Mouse (Mus musculus): Measurements from ENCODE around the gene Olfr1391. TPM values are rescaled to one million over a fixed set of nuclear protein-coding genes. Genes with fewer than 3 reads are reported as not detected.

The Olfr1391 gene
- polyA plus RNA-seq, 1 experiment from 2014 or later, result not detected

Other genes with a start within 250 kb of the Olfr1391 start
- 2.0 and 2.3 TPM in 2 replicates for gene Ifi47, start 246.2 kb upstream of the Olfr1391 start, polyA plus RNA-seq (2015; fragmentation: Nextera tagmentation; extraction: Ambion mirVana)
- 0.14 TPM in 1 of 2 replicates, not detected in the other for gene Olfr1396, start 207.9 kb upstream of the Olfr1391 start, polyA plus RNA-seq (2015; fragmentation: Nextera tagmentation; extraction: Ambion mirVana)
- gene Olfr1395, start 180.5 kb upstream of the Olfr1391 start, polyA plus RNA-seq (2015; fragmentation: Nextera tagmentation; extraction: Ambion mirVana), result not detected in 2 replicates
- gene Olfr1394, start 168.4 kb upstream of the Olfr1391 start, polyA plus RNA-seq (2015; fragmentation: Nextera tagmentation; extraction: Ambion mirVana), result not detected in 2 replicates
- 1.7 and 2.5 TPM in 2 replicates for gene Btnl9, start 135.6 kb upstream of the Olfr1391 start, polyA plus RNA-seq (2015; fragmentation: Nextera tagmentation; extraction: Ambion mirVana)
- 31.0 and 34.2 TPM in 2 replicates for gene Zfp62, start 119.5 kb upstream of the Olfr1391 start, polyA plus RNA-seq (2015; fragmentation: Nextera tagmentation; extraction: Ambion mirVana)
- gene Mgat1, start 78.6 kb upstream of the Olfr1391 start, polyA plus RNA-seq (2015; fragmentation: Nextera tagmentation; extraction: Ambion mirVana), result 59.3 and 59.9 TPM in 2 replicates
- not detected in 2 replicates for gene Olfr1393, start 44.4 kb upstream of the Olfr1391 start, polyA plus RNA-seq (2015; fragmentation: Nextera tagmentation; extraction: Ambion mirVana)
- 0.06 TPM in 1 of 2 replicates, not detected in the other for gene Olfr1392, start 37.5 kb upstream of the Olfr1391 start, polyA plus RNA-seq (2015; fragmentation: Nextera tagmentation; extraction: Ambion mirVana)
- not detected in 2 replicates for gene Olfr10, start 18.0 kb upstream of the Olfr1391 start, polyA plus RNA-seq (2015; fragmentation: Nextera tagmentation; extraction: Ambion mirVana)
- gene Olfr1390, start 12.4 kb downstream of the Olfr1391 start, polyA plus RNA-seq (2015; fragmentation: Nextera tagmentation; extraction: Ambion mirVana), result not detected in 2 replicates
- gene Olfr1389, start 100.3 kb downstream of the Olfr1391 start, polyA plus RNA-seq (2015; fragmentation: Nextera tagmentation; extraction: Ambion mirVana), result not detected in 2 replicates
- gene Olfr1388, start 113.9 kb downstream of the Olfr1391 start, polyA plus RNA-seq (2015; fragmentation: Nextera tagmentation; extraction: Ambion mirVana), result 0.12 and 0.15 TPM in 2 replicates
- not detected in 2 replicates for gene Olfr1387, start 132.6 kb downstream of the Olfr1391 start, polyA plus RNA-seq (2015; fragmentation: Nextera tagmentation; extraction: Ambion mirVana)
- gene Olfr1386, start 142.3 kb downstream of the Olfr1391 start, polyA plus RNA-seq (2015; fragmentation: Nextera tagmentation; extraction: Ambion mirVana), result not detected in 2 replicates
- 0.04 TPM in 1 of 2 replicates, not detected in the other for gene Olfr1385, start 166.3 kb downstream of the Olfr1391 start, polyA plus RNA-seq (2015; fragmentation: Nextera tagmentation; extraction: Ambion mirVana)
- gene Olfr1384, start 184.0 kb downstream of the Olfr1391 start, polyA plus RNA-seq (2015; fragmentation: Nextera tagmentation; extraction: Ambion mirVana), result not detected in 2 replicates
- not detected in 2 replicates for gene Olfr1383, start 196.9 kb downstream of the Olfr1391 start, polyA plus RNA-seq (2015; fragmentation: Nextera tagmentation; extraction: Ambion mirVana)
- gene Olfr1382, start 205.5 kb downstream of the Olfr1391 start, polyA plus RNA-seq (2015; fragmentation: Nextera tagmentation; extraction: Ambion mirVana), result not detected in 2 replicates
- gene Olfr1381, start 220.7 kb downstream of the Olfr1391 start, polyA plus RNA-seq (2015; fragmentation: Nextera tagmentation; extraction: Ambion mirVana), result not detected in 2 replicates
- gene Olfr1380, start 234.1 kb downstream of the Olfr1391 start, polyA plus RNA-seq (2015; fragmentation: Nextera tagmentation; extraction: Ambion mirVana), result not detected in 2 replicates